Mouse (Mus musculus): Measurements from ENCODE around the gene Zkscan16. TPM values are rescaled to one million over a fixed set of nuclear protein-coding genes. Genes with fewer than 3 reads are reported as not detected.

The Zkscan16 gene
- total RNA-seq (2012; rRNA removed), result not detected in 2 replicates
- not detected in 2 replicates for total RNA-seq (2014; rRNA removed)
- polyA plus RNA-seq (2012; ENCODE audit: insufficient read length, low read depth), result not detected in 2 replicates

- in situ Hi-C loops (cut with MboI; ENCODE audit: low pct_ligation_motif_present, low pct_unique_long_range_greater_than_20kb, low sequenced_read_pairs), result no loop called here
- no peaks in the 10 kb centered on the region for H3K9me3 ChIP-seq (replicated peaks; ENCODE audit: low read length)
- TF ChIP-seq ZKSCAN1 (IDR thresholded peaks at IDR 0.05; ENCODE audit: borderline replicate concordance, low read depth, low read length) (no peak), BHLHE40 (IDR thresholded peaks at IDR 0.05; ENCODE audit: low read depth, low read length) (no peak), USF2 (conservative IDR thresholded peaks at IDR 0.05; ENCODE audit: low read depth, low read length) (no peak), CHD1 (IDR thresholded peaks at IDR 0.05; ENCODE audit: low read depth, low read length) (no peak)
- no peak within 1 kb of the TSS for H3K27ac ChIP-seq (ENCODE audit: insufficient read depth, low read depth)
- H3K4me3 ChIP-seq (replicated peaks in 1 of 3; ENCODE audit: low read depth in 2 of 3, low read length in 2 of 3, poor library complexity in 1 of 3), result no peak within 1 kb of the TSS
- H3K9ac ChIP-seq (ENCODE audit: insufficient read depth, low read depth), result no peak within 1 kb of the TSS
- no peaks in the 10 kb centered on the region for H3K27me3 ChIP-seq (replicated peaks)
- DNase-seq (ENCODE audit: extremely low read depth), result no peak
- no peaks in the 10 kb centered on the region for H3K79me2 ChIP-seq (replicated peaks; ENCODE audit: control insufficient read depth, extremely low read depth, insufficient read depth, poor library complexity, severe bottlenecking)
- dilution Hi-C loops (cut with MboI; ENCODE audit: extremely low pct_ligation_motif_present, extremely low pct_unique_long_range_greater_than_20kb, low sequenced_read_pairs), result no loop called here
- H3K36me3 ChIP-seq (replicated peaks in 1 of 2; ENCODE audit: control insufficient read depth in 1 of 2, insufficient read depth in 1 of 2, low read length in 1 of 2), result no peaks in the 10 kb centered on the region
- no peak within 1 kb of the TSS for H3K4me2 ChIP-seq (ENCODE audit: insufficient read depth, low read depth, poor library complexity, severe bottlenecking)
- H3K4me1 ChIP-seq (ENCODE audit: control insufficient read depth in 1 of 2, insufficient read depth in 2 of 2), result peaks cover 0 to 3% of the 10 kb centered on the region in 2 experiments; a peak in 1 of 4 replicates
These were observed at the start of gene Zkscan16 for GRCm38 (mm10) chr4:58943420-58944205. Gene Zkscan16 (plus strand): TSS chr4:58943628.

- no peak for DNase-seq (ENCODE audit: extremely low read depth)
- dilution Hi-C loops (cut with MboI; ENCODE audit: extremely low pct_ligation_motif_present, extremely low pct_unique_long_range_greater_than_20kb, low sequenced_read_pairs) (no loop called here), in situ Hi-C loops (cut with MboI; ENCODE audit: low pct_ligation_motif_present, low pct_unique_long_range_greater_than_20kb, low sequenced_read_pairs) (no loop called here)
- Histone ChIP-seq H3K27me3 (replicated peaks) (no peaks in the 10 kb centered on the region), H3K27ac (ENCODE audit: insufficient read depth, low read depth) (no peak overlapping the region), H3K9me3 (replicated peaks; ENCODE audit: low read length) (no peaks in the 10 kb centered on the region), H3K4me1 (ENCODE audit: control insufficient read depth in 1 of 2, insufficient read depth in 2 of 2) (peaks cover 0 to 42% of the 10 kb centered on the region in 2 experiments; a peak in 2 of 4 replicates), H3K36me3 (replicated peaks in 1 of 2; ENCODE audit: control insufficient read depth in 1 of 2, insufficient read depth in 1 of 2, low read length in 1 of 2) (peaks cover 0 to 11% of the 10 kb centered on the region in 2 experiments), H3K9ac (ENCODE audit: insufficient read depth, low read depth) (no peak overlapping the region), H3K4me3 (replicated peaks in 1 of 3; ENCODE audit: low read depth in 2 of 3, low read length in 2 of 3, poor library complexity in 1 of 3) (no peak overlapping the region), H3K79me2 (replicated peaks; ENCODE audit: control insufficient read depth, extremely low read depth, insufficient read depth, poor library complexity, severe bottlenecking) (peaks cover 44% of the 10 kb centered on the region), H3K4me2 (ENCODE audit: insufficient read depth, low read depth, poor library complexity, severe bottlenecking) (no peak overlapping the region)
- TF ChIP-seq CHD2 (IDR thresholded peaks at IDR 0.05; ENCODE audit: low read length) (no peak), MAZ (IDR thresholded peaks at IDR 0.05; ENCODE audit: low read depth, low read length) (no peak), CTCF (conservative IDR thresholded peaks at IDR 0.05 in 1 of 2, IDR thresholded peaks at IDR 0.05 in 1 of 2; ENCODE audit: low read depth in 2 of 2, low read length in 2 of 2) (no peak), POLR2AphosphoS2 (IDR thresholded peaks at IDR 0.05; ENCODE audit: low read depth, low read length) (no peak), MAX (IDR thresholded peaks at IDR 0.05; ENCODE audit: low read length) (no peak), PAX5 (IDR thresholded peaks at IDR 0.05; ENCODE audit: low read length) (no peak), EP300 (IDR thresholded peaks at IDR 0.05; ENCODE audit: low read length) (no peak), ZC3H11A (IDR thresholded peaks at IDR 0.05; ENCODE audit: low read depth, low read length) (no peak), BHLHE40 (IDR thresholded peaks at IDR 0.05; ENCODE audit: low read depth, low read length) (no peak), NRF1 (IDR thresholded peaks at IDR 0.05; ENCODE audit: low read depth, low read length) (no peak), E2F4 (IDR thresholded peaks at IDR 0.05; ENCODE audit: insufficient replicate concordance, low read depth, low read length) (no peak), SMC3 (IDR thresholded peaks at IDR 0.05; ENCODE audit: low read depth, low read length) (no peak)
These were observed 49.0 kb upstream of the Zkscan16 start for GRCm38 (mm10) chr4:58894399-58894798.
